28 mouse cellular contexts compared by ENCODE assay signal in the genomic region with DNA sequence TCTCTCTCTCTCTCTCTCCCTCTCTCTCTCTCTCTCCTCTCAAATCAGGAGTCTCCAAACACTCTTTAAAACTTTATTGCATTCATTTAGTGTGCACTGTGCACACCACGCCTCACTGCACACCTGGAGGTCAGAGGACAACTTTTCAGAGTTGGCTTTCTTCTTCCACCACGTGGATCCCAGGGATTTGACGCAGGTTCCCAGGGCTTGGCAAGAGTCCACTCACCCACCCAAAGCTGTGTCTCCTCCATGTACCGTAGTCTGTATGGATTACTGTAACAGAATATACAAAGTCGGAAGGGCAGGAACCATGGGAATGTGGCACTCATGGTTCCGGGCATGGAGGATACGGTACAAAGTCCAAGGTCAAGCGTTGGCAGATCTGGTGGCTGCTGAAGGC. TPM values are rescaled to one million over a fixed set of nuclear protein-coding genes. Genes with fewer than 3 reads are reported as not detected.
DNase-seq lines count a peak whose midpoint lies in the region; ATAC-seq and TF ChIP-seq lines count a peak whose summit lies in the region.
"Had no signal": no experiment of that assay in that cellular context is flagged by ENCODE, and none has a peak within 500 bp of the region (broad histone marks: within the 10 kb centered on the region; RNA-seq: fewer than 3 reads in every experiment).

No protein-coding gene starts in this region.

- ATAC-seq in kidney, embryonic 16.5 days (ENCODE audit: low FRiP score, low TSS enrichment) = no peak
- no peak for ATAC-seq in liver, embryonic 12.5 days
- ATAC-seq: forebrain, embryonic 14.5 days; forebrain, postnatal 0 days; hindbrain, embryonic 16.5 days; Patski had no signal

- H3K27me3 ChIP-seq in kidney, embryonic 16.5 days (ENCODE audit: insufficient read depth, low read length) = no peaks in the 10 kb centered on the region
- H3K27me3 ChIP-seq in liver, adult 2 months (ENCODE audit: control insufficient read depth, insufficient read depth, low read length) = no peaks in the 10 kb centered on the region
- no peaks in the 10 kb centered on the region for H3K27me3 ChIP-seq in liver, embryonic 12.5 days (replicated peaks)
- no peaks in the 10 kb centered on the region for H3K27me3 ChIP-seq in forebrain, embryonic 10.5 days (ENCODE audit: poor library complexity, severe bottlenecking)
- H3K27me3 ChIP-seq: CH12.LX; heart, embryonic 12.5 days; heart, embryonic 15.5 days; hindbrain, embryonic 13.5 days; Patski had no signal

- WGBS in kidney, embryonic 16.5 days = 71% methylated on average over 8 of the region's 8 CpGs
- whole genome bisulfite sequencing in liver, adult 2 months = 83% methylated on average over 8 of the region's 8 CpGs
- 84% methylated on average over 8 of the region's 8 CpGs for WGBS in liver, embryonic 12.5 days (ENCODE audit: insufficient replicate concordance)
- 94% methylated on average over 8 of the region's 8 CpGs for WGBS in forebrain, embryonic 10.5 days

- intact Hi-C loops in gastrocnemius, adult 2 months (cut with DNase I) = no loop called here

- H3K79me2 ChIP-seq in liver, adult 2 months (ENCODE audit: control insufficient read depth, insufficient read depth, low read length) = no peaks in the 10 kb centered on the region

- H3K4me2 ChIP-seq in kidney, embryonic 16.5 days (replicated peaks; ENCODE audit: low read depth, low read length) = no peak overlapping the region
- H3K4me2 ChIP-seq in liver, embryonic 12.5 days = no peak overlapping the region
- H3K4me2 ChIP-seq: heart, embryonic 12.5 days; heart, embryonic 15.5 days; hindbrain, embryonic 13.5 days had no signal

- peaks cover 2% of the 10 kb centered on the region; the same call in 1 of the 2 replicates for H3K9me3 ChIP-seq in kidney, embryonic 16.5 days (ENCODE audit: low read length)
- peaks cover 21% of the 10 kb centered on the region for H3K9me3 ChIP-seq in liver, embryonic 12.5 days (replicated peaks)
- no peaks in the 10 kb centered on the region for H3K9me3 ChIP-seq in forebrain, embryonic 10.5 days
- H3K9me3 ChIP-seq: heart, embryonic 15.5 days; hindbrain, embryonic 10.5 days; hindbrain, embryonic 13.5 days had no signal

- no peaks in the 10 kb centered on the region for H3K36me3 ChIP-seq in kidney, embryonic 16.5 days (ENCODE audit: insufficient read depth, low read length)
- no peaks in the 10 kb centered on the region for H3K36me3 ChIP-seq in liver, adult 2 months (ENCODE audit: control insufficient read depth, insufficient read depth, low read length)
- H3K36me3 ChIP-seq in liver, embryonic 12.5 days = no peaks in the 10 kb centered on the region
- no peaks in the 10 kb centered on the region for H3K36me3 ChIP-seq in forebrain, embryonic 10.5 days (replicated peaks)
- H3K36me3 ChIP-seq: G1E; heart, embryonic 12.5 days; heart, embryonic 15.5 days; hindbrain, embryonic 10.5 days; hindbrain, embryonic 13.5 days had no signal

- no peak overlapping the region for H3K4me3 ChIP-seq in kidney, embryonic 16.5 days (ENCODE audit: low read length)
- H3K4me3 ChIP-seq in liver, adult 2 months (ENCODE audit: insufficient read depth, low read depth, low read length) = no peak overlapping the region
- no peak overlapping the region for H3K4me3 ChIP-seq in liver, embryonic 12.5 days
- no peak overlapping the region for H3K4me3 ChIP-seq in gastrocnemius, adult 2 months
- H3K4me3 ChIP-seq in forebrain, embryonic 10.5 days = no peak overlapping the region
- H3K4me3 ChIP-seq: heart, embryonic 12.5 days; heart, embryonic 15.5 days; hindbrain, embryonic 10.5 days; hindbrain, embryonic 13.5 days had no signal

- no peak overlapping the region for H3K27ac ChIP-seq in kidney, embryonic 16.5 days (ENCODE audit: low read length)
- no peak overlapping the region for H3K27ac ChIP-seq in liver, adult 2 months (replicated peaks; ENCODE audit: insufficient read depth, low read depth, low read length)
- no peak overlapping the region for H3K27ac ChIP-seq in liver, embryonic 12.5 days
- no peak overlapping the region for H3K27ac ChIP-seq in gastrocnemius, adult 2 months
- H3K27ac ChIP-seq in forebrain, embryonic 10.5 days = no peak overlapping the region
- H3K27ac ChIP-seq: heart, embryonic 15.5 days; hindbrain, embryonic 10.5 days; hindbrain, embryonic 13.5 days had no signal

- no peak overlapping the region for H3K9ac ChIP-seq in kidney, embryonic 16.5 days (replicated peaks; ENCODE audit: low read length)
- H3K9ac ChIP-seq in liver, adult 2 months (ENCODE audit: low read depth, low read length) = no peak overlapping the region
- H3K9ac ChIP-seq in liver, embryonic 12.5 days = no peak overlapping the region
- H3K9ac ChIP-seq: forebrain, postnatal 0 days; heart, embryonic 12.5 days; heart, embryonic 15.5 days; hindbrain, embryonic 13.5 days had no signal

- no peak for TF ChIP-seq CTCF in liver, adult 2 months (IDR thresholded peaks at IDR 0.05; ENCODE audit: low read depth, low read length)
- TF ChIP-seq CTCF in gastrocnemius, adult 2 months (IDR thresholded peaks at IDR 0.05) = no peak

- TF ChIP-seq POLR2A in liver, adult 2 months (IDR thresholded peaks at IDR 0.05; ENCODE audit: extremely low read depth, insufficient read depth, low read length) = no peak

- peak; percentile 53 for DNase-seq in kidney, adult 11 months
- DNase-seq in liver, adult 2 months (ENCODE audit: extremely low read depth, low read depth, low spot score) = peak; percentile 39
- peak; percentile 53 for DNase-seq in kidney, postnatal 14 days
- DNase-seq in gastrocnemius, adult 2 months = no peak
- DNase-seq in forebrain, embryonic 10.5 days (ENCODE audit: extremely low spot score, low spot score) = no peak
- DNase-seq: adrenal gland, postnatal 10 days; adrenal gland, postnatal 36 days; B cell, adult 2 months; cerebellum, adult 18-20 months; cerebellum, adult 9-10 months; cerebellum, postnatal 14 days; forebrain, postnatal 0 days; gastrocnemius, postnatal 25 days; heart, postnatal 10 days; heart, postnatal 36 days had no signal

- H3K4me1 ChIP-seq in kidney, embryonic 16.5 days (ENCODE audit: insufficient read depth, low read length) = no peaks in the 10 kb centered on the region
- H3K4me1 ChIP-seq in liver, adult 2 months (ENCODE audit: control insufficient read depth, insufficient read depth, low read length) = no peaks in the 10 kb centered on the region
- H3K4me1 ChIP-seq in liver, embryonic 12.5 days = peaks cover 21% of the 10 kb centered on the region
- H3K4me1 ChIP-seq in forebrain, embryonic 10.5 days = no peaks in the 10 kb centered on the region
- H3K4me1 ChIP-seq: heart, embryonic 15.5 days; hindbrain, embryonic 10.5 days; hindbrain, embryonic 13.5 days had no signal

RNA-seq across cellular contexts. Expression of gene Ak7, which starts 33.9 kb away (rescaled TPM):
- 1.1 and 1.4 TPM in 2 replicates for polyA plus RNA-seq in kidney, embryonic 16.5 days (2015; fragmentation: Nextera tagmentation; extraction: Ambion mirVana)
- 0.09 and 0.13 TPM in 2 replicates for total RNA-seq in liver, adult 2 months (2014; rRNA removed)
- 0.05 TPM in 1 of 2 replicates, not detected in the other for polyA plus RNA-seq in liver, adult 2 months (2012; rRNA removed)
- polyA plus RNA-seq in liver, embryonic 12.5 days (2016; fragmentation: Nextera tagmentation; extraction: Ambion mirVana) = 0.05 and 0.06 TPM in 2 replicates
- total RNA-seq in gastrocnemius, adult 2 months (2021) = not detected
- 0.15 and 0.16 TPM in 2 replicates for polyA plus RNA-seq in forebrain, embryonic 10.5 days (2016; fragmentation: Nextera tagmentation; extraction: Ambion mirVana)
- total RNA-seq: gastrocnemius, adult 8-10 months; gastrocnemius, postnatal 25 days; heart, postnatal 10 days; heart, postnatal 36 days had no signal
- polyA plus RNA-seq: embryonic facial prominence, embryonic 11.5 days; Patski had no signal

RNA-seq across cellular contexts. Expression of gene Papola, which starts 44.8 kb away (rescaled TPM):
- 191 and 197 TPM in 2 replicates for polyA plus RNA-seq in kidney, embryonic 16.5 days (2015; fragmentation: Nextera tagmentation; extraction: Ambion mirVana)
- total RNA-seq in liver, adult 2 months (2014; rRNA removed) = 65.0 and 68.4 TPM in 2 replicates
- 40.0 and 42.0 TPM in 2 replicates for polyA plus RNA-seq in liver, adult 2 months (2012; rRNA removed)
- polyA plus RNA-seq in liver, embryonic 12.5 days (2016; fragmentation: Nextera tagmentation; extraction: Ambion mirVana) = 176 and 181 TPM in 2 replicates
- total RNA-seq in gastrocnemius, adult 2 months (2021) = 10 to 100 TPM; 70.0 to 88.1 TPM
- polyA plus RNA-seq in forebrain, embryonic 10.5 days (2016; fragmentation: Nextera tagmentation; extraction: Ambion mirVana) = 290 and 300 TPM in 2 replicates

RNA-seq across cellular contexts. Expression of gene Atg2b, which starts 54.6 kb away (rescaled TPM):
- 12.3 and 12.4 TPM in 2 replicates for polyA plus RNA-seq in kidney, embryonic 16.5 days (2015; fragmentation: Nextera tagmentation; extraction: Ambion mirVana)
- 19.2 and 24.0 TPM in 2 replicates for total RNA-seq in liver, adult 2 months (2014; rRNA removed)
- 9.3 and 10.2 TPM in 2 replicates for polyA plus RNA-seq in liver, adult 2 months (2012; rRNA removed)
- polyA plus RNA-seq in liver, embryonic 12.5 days (2016; fragmentation: Nextera tagmentation; extraction: Ambion mirVana) = 14.4 and 14.6 TPM in 2 replicates
- total RNA-seq in gastrocnemius, adult 2 months (2021) = 10 to 100 TPM; 18.9 to 19.1 TPM
- polyA plus RNA-seq in forebrain, embryonic 10.5 days (2016; fragmentation: Nextera tagmentation; extraction: Ambion mirVana) = 11.4 and 12.2 TPM in 2 replicates

RNA-seq across cellular contexts. Expression of gene Gskip, which starts 55.0 kb away (rescaled TPM):
- polyA plus RNA-seq in kidney, embryonic 16.5 days (2015; fragmentation: Nextera tagmentation; extraction: Ambion mirVana) = 29.4 and 30.0 TPM in 2 replicates
- 6.2 and 9.2 TPM in 2 replicates for total RNA-seq in liver, adult 2 months (2014; rRNA removed)
- polyA plus RNA-seq in liver, adult 2 months (2012; rRNA removed) = 2.6 and 2.8 TPM in 2 replicates
- polyA plus RNA-seq in liver, embryonic 12.5 days (2016; fragmentation: Nextera tagmentation; extraction: Ambion mirVana) = 15.4 and 16.5 TPM in 2 replicates
- total RNA-seq in gastrocnemius, adult 2 months (2021) = 1 to 10 TPM; 4.7 to 6.7 TPM
- 33.2 and 34.0 TPM in 2 replicates for polyA plus RNA-seq in forebrain, embryonic 10.5 days (2016; fragmentation: Nextera tagmentation; extraction: Ambion mirVana)

Comparison
In these comparisons a context has a peak if more than half of its experiments do, and no peak if none do; other contexts are left out.
1. DNase-seq: peak in kidney, adult 11 months (single experiment), liver, adult 2 months (single experiment) and kidney, postnatal 14 days (single experiment); none in gastrocnemius, adult 2 months (single experiment) and forebrain, embryonic 10.5 days (single experiment).